Mouse (Mus musculus) left cerebral cortex, adult 2 months (tissue): Measurements from ENCODE around the gene Efna1. TPM values are rescaled to one million over a fixed set of nuclear protein-coding genes. Genes with fewer than 3 reads are reported as not detected.

ENCODE experiments used
- DNase-seq, 2 experiments: peaks; one replicate each; pipeline ENCODE4 v3.0.0; 2021 to 2022; ENCODE audit warnings: low spot score in 2 of 2, mixed read lengths in 1 of 2; ENCODE audit errors: extremely low spot score in 1 of 2
- H3K27ac ChIP-seq: fragments of 200-600 bp; 2 replicates; pipeline ENCODE4 v1.8.1; 2022
- H3K4me3 ChIP-seq: fragments of 200-600 bp; 2 replicates; pipeline ENCODE4 v1.8.1; 2022
- CTCF ChIP-seq: fragments of 200-600 bp; IDR thresholded peaks from 2 replicates; pipeline ENCODE4 v1.8.1; 2022; ENCODE audit warnings: antibody characterized with exemption, mild to moderate bottlenecking, moderate library complexity
- intact Hi-C: fragments of 180-260 bp; cut with DNase I; formaldehyde crosslinking; loops from one replicate; pipeline ENCODE4 v1.15.1; 2025
- total RNA-seq, 2 experiments: library from RNA; stranded (reverse); gene quantifications; 2 replicates each; pipeline ENCODE4 v1.2.3; 2021

Gene Efna1
- total RNA-seq, 2 experiments from 2014 or later, result 5.5 to 5.9 TPM

GRCm38 (mm10) chr3:89304440-89304839, 23.5 kb upstream of the Efna1 start:
- intact Hi-C loops, result no loop called here
- no peak for DNase-seq
- no peak overlapping the region for H3K27ac ChIP-seq
- no peak for TF ChIP-seq CTCF
- H3K4me3 ChIP-seq, result no peak overlapping the region

GRCm38 (mm10) chr3:89300514-89300913, 19.6 kb upstream of the Efna1 start:
- intact Hi-C loops, result no loop called here
- DNase-seq, result no peak
- TF ChIP-seq CTCF, result peak; percentile 7
- H3K4me3 ChIP-seq, result no peak overlapping the region
- no peak overlapping the region for H3K27ac ChIP-seq

- intact Hi-C loops, result no loop called here
- DNase-seq, result no peak
- Histone ChIP-seq H3K4me3 (peak overlapping the region; percentile 28), H3K27ac (no peak overlapping the region)
- no peak for TF ChIP-seq CTCF
These were observed 19.1 kb upstream of the Efna1 start for GRCm38 (mm10) chr3:89300071-89300470.

- peak in 1 of 2 experiments; percentile 39 for DNase-seq
- intact Hi-C loops, result no loop called here
- Histone ChIP-seq H3K4me3 (peak overlapping the region; percentile 28), H3K27ac (no peak overlapping the region)
- TF ChIP-seq CTCF, result peak; percentile 26
These were observed 18.6 kb upstream of the Efna1 start for GRCm38 (mm10) chr3:89299499-89299898.

- Histone ChIP-seq H3K4me3 (no peak overlapping the region), H3K27ac (no peak overlapping the region)
- no peak for DNase-seq
- no peak for TF ChIP-seq CTCF
- intact Hi-C loops, result no loop called here
These were observed 18.0 kb upstream of the Efna1 start for GRCm38 (mm10) chr3:89298908-89299307.

- intact Hi-C loops, result no loop called here
- Histone ChIP-seq H3K4me3 (no peak overlapping the region), H3K27ac (no peak overlapping the region)
- no peak for TF ChIP-seq CTCF
- no peak for DNase-seq
These were observed 15.9 kb upstream of the Efna1 start for GRCm38 (mm10) chr3:89296761-89297396.

- Histone ChIP-seq H3K27ac (no peak overlapping the region), H3K4me3 (no peak overlapping the region)
- intact Hi-C loops, result no loop called here
- no peak for DNase-seq
- no peak for TF ChIP-seq CTCF
These were observed 14.8 kb upstream of the Efna1 start for GRCm38 (mm10) chr3:89295685-89296230.

- intact Hi-C loops, result no loop called here
- Histone ChIP-seq H3K27ac (no peak overlapping the region), H3K4me3 (no peak overlapping the region)
- no peak for DNase-seq
- TF ChIP-seq CTCF, result no peak
These were observed 13.3 kb upstream of the Efna1 start for GRCm38 (mm10) chr3:89294195-89294594.

GRCm38 (mm10) chr3:89293247-89293918, 12.4 kb upstream of the Efna1 start:
- no peak for DNase-seq
- TF ChIP-seq CTCF, result no peak
- Histone ChIP-seq H3K4me3 (no peak overlapping the region), H3K27ac (no peak overlapping the region)
- intact Hi-C loops, result no loop called here

- no peak for TF ChIP-seq CTCF
- H3K4me3 ChIP-seq, result no peak overlapping the region
- H3K27ac ChIP-seq, result no peak overlapping the region
- intact Hi-C loops, result no loop called here
- DNase-seq, result no peak
These were observed 11.4 kb upstream of the Efna1 start for GRCm38 (mm10) chr3:89292303-89292702.

- Histone ChIP-seq H3K4me3 (no peak overlapping the region), H3K27ac (no peak overlapping the region)
- DNase-seq, result no peak
- intact Hi-C loops, result no loop called here
- no peak for TF ChIP-seq CTCF
These were observed 10.9 kb upstream of the Efna1 start for GRCm38 (mm10) chr3:89291874-89292273.

GRCm38 (mm10) chr3:89288503-89288928, 7.6 kb upstream of the Efna1 start:
- TF ChIP-seq CTCF, result no peak; the same call in 1 of the 2 replicates
- Histone ChIP-seq H3K4me3 (no peak overlapping the region), H3K27ac (no peak overlapping the region)
- DNase-seq, result no peak
- intact Hi-C loops, result no loop called here
